Mouse (Mus musculus) lung, postnatal 0 days (tissue): ENCODE results near the gene Ccdc96.

Source experiments
- CTCF ChIP-seq: IDR thresholded peaks from 2 replicates; pipeline ENCODE4 v1.5.1; 2016; ENCODE audit warnings: antibody characterized with exemption, mild to moderate bottlenecking
- EP300 ChIP-seq: IDR thresholded peaks from 2 replicates; pipeline ENCODE4 v1.6.1; 2016; ENCODE audit warnings: antibody characterized with exemption, mild to moderate bottlenecking, control low read depth

GRCm38 (mm10) chr5:36526921-36527320 is 42.5 kb downstream of the Ccdc96 start:
- TF ChIP-seq CTCF (no peak), EP300 (no peak)
